Mouse (Mus musculus) urinary bladder, postnatal 14 days (tissue): ENCODE data around the gene Ghr.

Experiments
- DNase-seq: peaks from one replicate; pipeline ENCODE4 v3.0.0; 2021; ENCODE audit warnings: low spot score

Gene Ghr

GRCm38 (mm10) chr15:3293477-3293876 lies 289.8 kb downstream of the Ghr start:
- DNase-seq, result no peak

GRCm38 (mm10) chr15:3290435-3290834 lies 292.9 kb downstream of the Ghr start:
- DNase-seq, result no peak

DNA sequence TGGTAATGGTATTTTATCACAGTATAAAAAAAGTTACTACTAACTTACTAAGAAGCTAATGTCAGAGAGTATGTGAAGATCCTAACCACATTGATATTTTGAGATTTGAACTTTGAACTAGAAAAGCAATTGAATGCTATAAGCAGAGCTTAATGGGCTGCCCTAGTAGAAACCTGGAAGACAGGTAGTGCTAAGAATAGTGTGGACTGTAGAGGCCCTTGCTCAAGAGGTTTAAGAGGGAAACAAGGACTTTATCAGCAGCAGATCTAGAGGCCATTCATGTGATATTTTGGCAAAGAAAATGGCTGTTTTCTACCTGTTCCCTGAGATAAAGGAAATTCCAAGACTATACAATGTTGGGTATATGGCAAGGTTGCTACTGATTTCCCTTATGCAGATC lies 297.3 kb downstream of the Ghr start:
- DNase-seq, result no peak

- DNase-seq, result no peak
Observed at GRCm38 (mm10) chr15:3281737-3282136, 301.6 kb downstream of the Ghr start.

GRCm38 (mm10) chr15:3281216-3281615 lies 302.1 kb downstream of the Ghr start:
- DNase-seq, result no peak

DNA sequence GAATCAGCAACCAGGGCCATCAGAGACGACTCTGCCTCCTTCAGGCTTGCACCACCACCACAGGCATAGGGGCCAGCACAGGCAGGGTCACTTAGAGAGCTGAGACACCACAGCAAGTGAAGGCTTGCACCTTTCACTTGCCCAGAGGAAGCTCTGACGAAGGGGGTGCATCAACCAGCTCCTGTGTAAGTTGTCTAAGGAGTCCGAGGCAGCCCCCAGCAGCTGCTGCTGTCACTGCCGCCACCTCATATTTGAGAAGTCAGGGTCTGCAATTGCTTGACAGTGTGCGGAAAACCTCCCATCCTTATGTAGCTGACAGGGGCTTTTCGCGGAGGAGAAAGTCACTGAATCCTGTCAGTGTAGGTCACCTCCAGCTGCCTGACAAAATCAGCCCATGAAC lies 304.1 kb downstream of the Ghr start:
- DNase-seq, result no peak

DNA sequence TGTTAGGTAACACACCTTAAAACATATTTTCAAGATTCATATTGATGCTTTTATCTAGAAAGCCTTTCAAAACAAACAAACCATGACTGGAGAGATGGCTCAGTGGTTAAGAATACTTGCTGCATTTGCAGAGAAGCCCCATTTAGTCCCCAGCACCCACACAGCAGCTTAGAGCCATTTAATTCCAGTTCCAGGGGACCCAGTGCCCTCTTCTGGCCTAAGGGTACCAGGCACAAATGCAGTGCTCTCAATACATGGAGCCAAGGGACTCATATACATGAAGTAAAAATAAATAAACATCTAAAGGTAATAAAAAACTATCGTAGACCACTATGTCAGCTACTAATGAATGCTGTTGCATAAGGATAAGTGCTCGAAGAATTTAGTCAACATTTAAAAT lies 305.9 kb downstream of the Ghr start:
- DNase-seq, result no peak

- DNase-seq, result no peak
Observed at GRCm38 (mm10) chr15:3273191-3273590, 310.1 kb downstream of the Ghr start.

DNA sequence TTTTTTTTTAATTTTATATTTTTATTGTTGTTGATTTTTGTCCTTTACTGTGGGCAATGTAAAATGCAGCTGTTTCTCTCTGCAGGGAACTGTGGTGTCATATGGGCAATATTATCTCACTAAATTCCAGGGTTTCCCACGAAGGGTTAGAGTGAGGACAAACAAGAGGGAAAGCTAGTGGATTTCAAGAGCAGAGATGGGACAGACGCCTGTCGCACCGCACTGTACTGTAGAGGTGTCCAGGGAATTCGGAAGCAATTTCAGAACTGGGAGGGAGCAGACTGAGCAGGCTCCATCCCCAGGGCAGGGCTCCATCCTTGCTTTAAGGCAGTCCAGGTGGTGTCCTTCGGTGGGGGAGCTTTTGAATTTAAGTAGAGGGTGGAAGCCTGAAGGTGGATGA lies 312.1 kb downstream of the Ghr start:
- DNase-seq, result no peak

DNA sequence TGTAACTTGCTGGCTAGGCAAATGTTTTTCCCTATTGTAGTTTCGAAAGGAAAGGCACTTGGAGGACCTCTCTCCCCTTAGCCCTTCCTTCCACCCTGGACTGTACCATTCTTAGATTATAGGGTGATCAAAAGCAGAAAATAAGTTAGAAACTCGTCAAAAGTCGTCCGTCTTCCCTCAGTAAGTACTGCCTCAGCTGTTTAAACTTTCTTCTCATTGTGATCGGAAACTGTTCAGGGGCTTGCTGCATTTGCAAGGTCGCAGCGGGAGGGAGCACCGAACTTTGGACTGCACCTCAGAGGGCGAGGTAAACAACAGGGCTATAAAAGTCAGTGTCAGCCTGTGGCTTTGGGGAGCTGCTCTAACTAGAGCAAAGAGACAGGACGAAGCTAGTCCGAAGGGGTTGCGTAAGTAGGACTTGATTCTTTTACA lies 312.6 kb downstream of the Ghr start:
- peak; percentile 82 for DNase-seq

GRCm38 (mm10) chr15:3269996-3270645 lies 313.2 kb downstream of the Ghr start:
- no peak for DNase-seq

DNA sequence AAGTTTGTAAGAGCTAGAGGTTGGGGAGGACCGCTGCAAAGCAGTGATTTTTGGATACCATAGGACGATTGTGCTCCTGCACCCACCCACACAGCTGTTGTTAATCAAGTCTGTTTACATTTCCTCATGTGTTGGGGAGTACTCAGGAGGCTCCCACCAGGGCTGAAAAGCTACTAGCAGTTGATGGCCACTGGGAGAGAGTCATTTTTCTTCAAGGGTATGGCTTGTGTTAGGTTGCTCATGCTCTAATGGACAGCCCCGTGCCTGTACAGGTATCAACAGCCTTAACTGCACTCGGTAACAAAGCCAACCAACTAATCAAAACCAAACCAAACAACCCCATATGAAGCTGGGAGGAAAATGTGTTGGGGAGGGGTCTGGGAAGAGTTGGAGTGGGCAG lies 313.8 kb downstream of the Ghr start:
- no peak for DNase-seq

- DNase-seq, result no peak
Observed at GRCm38 (mm10) chr15:3268247-3268646, 315.0 kb downstream of the Ghr start, which contains the start of gene Selenop. Gene Selenop, plus strand, starts transcription at chr15:3268547.
